Mouse (Mus musculus) kidney, postnatal 4 days (tissue): ENCODE data around the gene Cyren.

Experiments used
- DNase-seq, 2 experiments: peaks; one replicate each; pipeline ENCODE4 v3.0.0; 2021; ENCODE audit warnings: mixed read lengths in 2 of 2

Cyren gene

GRCm38 (mm10) chr6:34896168-34896780, 18.4 kb upstream of the Cyren start:
- no peak for DNase-seq

- no peak for DNase-seq
Measured at GRCm38 (mm10) chr6:34895569-34895968, 17.7 kb upstream of the Cyren start.

- peak; percentile 49 to 68 for DNase-seq
Measured at GRCm38 (mm10) chr6:34889185-34889584, 11.3 kb upstream of the Cyren start.

GRCm38 (mm10) chr6:34887131-34887850, 9.4 kb upstream of the Cyren start:
- no peak for DNase-seq

GRCm38 (mm10) chr6:34884724-34885123, 6.9 kb upstream of the Cyren start:
- DNase-seq = no peak

GRCm38 (mm10) chr6:34879911-34880475, 2.1 kb upstream of the Cyren start:
- DNase-seq = peak; percentile 58 to 70

- no peak for DNase-seq
Measured at GRCm38 (mm10) chr6:34879101-34879740, 1.4 kb upstream of the Cyren start.

- no peak for DNase-seq
Measured at GRCm38 (mm10) chr6:34876835-34877156, 1.1 kb downstream of the Cyren start.

- peak in 1 of 2 experiments; percentile 6 for DNase-seq
Measured at GRCm38 (mm10) chr6:34875966-34876834, 1.7 kb downstream of the Cyren start.

GRCm38 (mm10) chr6:34875268-34875761, 2.5 kb downstream of the Cyren start:
- peak in 1 of 2 experiments; percentile 55 for DNase-seq

GRCm38 (mm10) chr6:34874101-34874921, 3.5 kb downstream of the Cyren start:
- peak; percentile 70 to 83 for DNase-seq

GRCm38 (mm10) chr6:34872871-34873270, 5.0 kb downstream of the Cyren start:
- DNase-seq = peak; percentile 1 to 8

- DNase-seq = peak in 1 of 2 experiments; percentile 1
Measured at GRCm38 (mm10) chr6:34871929-34872328, 5.9 kb downstream of the Cyren start.

- DNase-seq = no peak
Measured at GRCm38 (mm10) chr6:34870724-34871123, 7.1 kb downstream of the Cyren start.

GRCm38 (mm10) chr6:34870136-34870535, 7.7 kb downstream of the Cyren start:
- peak in 1 of 2 experiments; percentile 6 for DNase-seq

- DNase-seq = peak in 1 of 2 experiments; percentile 36
Measured at GRCm38 (mm10) chr6:34869225-34869915, 8.5 kb downstream of the Cyren start.

GRCm38 (mm10) chr6:34868507-34869217, 9.2 kb downstream of the Cyren start:
- peak; percentile 2 to 15 for DNase-seq

- no peak for DNase-seq
Measured at GRCm38 (mm10) chr6:34867995-34868350, 9.9 kb downstream of the Cyren start.

GRCm38 (mm10) chr6:34867301-34867994, 10.4 kb downstream of the Cyren start:
- DNase-seq = peak in 1 of 2 experiments; percentile 2

GRCm38 (mm10) chr6:34866786-34867185, 11.1 kb downstream of the Cyren start:
- DNase-seq = peak; percentile 1 to 5
